Mouse (Mus musculus): ENCODE measurements around the gene Rnf144b. TPM values are rescaled to one million over a fixed set of nuclear protein-coding genes. Genes with fewer than 3 reads are reported as not detected.

The Rnf144b gene
- polyA plus RNA-seq, 1 experiment from 2014 or later: 4.2 TPM

GRCm38 (mm10) chr13:47152390-47152789, 29.9 kb downstream of the Rnf144b start:
- Histone ChIP-seq H3K4me3 (replicated peaks) (no peak overlapping the region), H3K4me2 (replicated peaks) (no peak overlapping the region)
- ATAC-seq (ENCODE audit: insufficient number of reproducible peaks, low FRiP score, low TSS enrichment, low read depth): no peak

GRCm38 (mm10) chr13:47153206-47153605, 30.8 kb downstream of the Rnf144b start:
- no peak for ATAC-seq (ENCODE audit: insufficient number of reproducible peaks, low FRiP score, low TSS enrichment, low read depth)
- Histone ChIP-seq H3K36me3 (no peaks in the 10 kb centered on the region), H3K27me3 (no peaks in the 10 kb centered on the region), H3K4me1 (peaks cover 15% of the 10 kb centered on the region; the same call in 1 of the 2 replicates), H3K9me3 (replicated peaks) (no peaks in the 10 kb centered on the region), H3K4me3 (replicated peaks) (no peak overlapping the region), H3K27ac (replicated peaks) (no peak overlapping the region), H3K9ac (no peak overlapping the region), H3K4me2 (replicated peaks) (no peak overlapping the region)
- 24% methylated on average over 5 of the region's 5 CpGs for WGBS

More at GRCm38 (mm10) chr13:47152390-47152789, 29.9 kb downstream of the Rnf144b start:
- Histone ChIP-seq H3K36me3 (no peaks in the 10 kb centered on the region), H3K27ac (replicated peaks) (no peak overlapping the region), H3K9me3 (replicated peaks) (no peaks in the 10 kb centered on the region), H3K9ac (no peak overlapping the region), H3K27me3 (no peaks in the 10 kb centered on the region), H3K4me1 (peaks cover 15% of the 10 kb centered on the region; the same call in 1 of the 2 replicates)
- 30% methylated on average over 7 of the region's 7 CpGs for WGBS

- 73% methylated on average over 4 of the region's 4 CpGs for WGBS
- H3K4me3 ChIP-seq (replicated peaks): no peak overlapping the region
- peaks cover 15% of the 10 kb centered on the region; the same call in 1 of the 2 replicates for H3K4me1 ChIP-seq
- H3K27ac ChIP-seq (replicated peaks): no peak overlapping the region
- H3K36me3 ChIP-seq: no peaks in the 10 kb centered on the region
- no peak overlapping the region for H3K9ac ChIP-seq
- H3K4me2 ChIP-seq (replicated peaks): no peak overlapping the region
- no peak for ATAC-seq (ENCODE audit: insufficient number of reproducible peaks, low FRiP score, low TSS enrichment, low read depth)
- H3K9me3 ChIP-seq (replicated peaks): no peaks in the 10 kb centered on the region
- no peaks in the 10 kb centered on the region for H3K27me3 ChIP-seq
Measured at GRCm38 (mm10) chr13:47154866-47155265, 32.4 kb downstream of the Rnf144b start.

- no peaks in the 10 kb centered on the region for H3K27me3 ChIP-seq
- no peak overlapping the region for H3K9ac ChIP-seq
- H3K4me3 ChIP-seq (replicated peaks): no peak overlapping the region
- H3K9me3 ChIP-seq (replicated peaks): no peaks in the 10 kb centered on the region
- ATAC-seq (ENCODE audit: insufficient number of reproducible peaks, low FRiP score, low TSS enrichment, low read depth): no peak
- WGBS: 52% methylated on average over 5 of the region's 5 CpGs
- H3K36me3 ChIP-seq: no peaks in the 10 kb centered on the region
- no peak overlapping the region for H3K27ac ChIP-seq (replicated peaks)
- no peak overlapping the region for H3K4me2 ChIP-seq (replicated peaks)
- peaks cover 15% of the 10 kb centered on the region; the same call in 1 of the 2 replicates for H3K4me1 ChIP-seq
Measured at GRCm38 (mm10) chr13:47156841-47157240, 34.4 kb downstream of the Rnf144b start.

GRCm38 (mm10) chr13:47162001-47162400, 39.5 kb downstream of the Rnf144b start:
- no peak overlapping the region for H3K9ac ChIP-seq
- H3K9me3 ChIP-seq (replicated peaks): no peaks in the 10 kb centered on the region
- 89% methylated on average over 5 of the region's 5 CpGs for WGBS
- no peak overlapping the region for H3K4me3 ChIP-seq (replicated peaks)
- no peaks in the 10 kb centered on the region for H3K27me3 ChIP-seq
- H3K36me3 ChIP-seq: no peaks in the 10 kb centered on the region
- H3K27ac ChIP-seq (replicated peaks): no peak overlapping the region
- no peak for ATAC-seq (ENCODE audit: insufficient number of reproducible peaks, low FRiP score, low TSS enrichment, low read depth)
- peaks cover 2% of the 10 kb centered on the region; the same call in 1 of the 2 replicates for H3K4me1 ChIP-seq
- no peak overlapping the region for H3K4me2 ChIP-seq (replicated peaks)

DNA sequence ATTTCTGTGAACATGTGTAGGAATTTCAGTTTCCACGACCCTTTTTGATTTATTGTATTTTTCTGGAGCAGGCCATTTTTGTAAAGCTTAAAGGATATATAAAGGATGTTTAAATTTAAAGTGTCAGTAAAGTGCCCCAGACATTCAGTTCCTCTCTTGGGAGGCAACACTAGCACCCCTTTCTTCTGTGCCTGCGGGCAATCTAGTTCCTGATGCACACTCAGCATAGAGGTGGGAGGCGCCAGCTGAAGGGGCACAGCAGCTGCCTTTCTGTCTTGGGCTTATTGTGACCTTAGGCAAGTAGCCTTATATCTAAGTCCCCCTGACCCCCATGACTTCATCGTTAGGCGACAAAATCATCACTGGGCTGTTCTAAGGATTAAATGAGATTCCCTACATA, 42.3 kb downstream of the Rnf144b start:
- no peaks in the 10 kb centered on the region for H3K9me3 ChIP-seq (replicated peaks)
- H3K4me1 ChIP-seq: peaks cover 7% of the 10 kb centered on the region; the same call in 1 of the 2 replicates
- ATAC-seq (ENCODE audit: insufficient number of reproducible peaks, low FRiP score, low TSS enrichment, low read depth): no peak
- H3K27me3 ChIP-seq: no peaks in the 10 kb centered on the region
- H3K27ac ChIP-seq (replicated peaks): no peak overlapping the region
- 64% methylated on average over 5 of the region's 5 CpGs for WGBS
- no peaks in the 10 kb centered on the region for H3K36me3 ChIP-seq
- no peak overlapping the region for H3K4me2 ChIP-seq (replicated peaks)
- H3K4me3 ChIP-seq (replicated peaks): no peak overlapping the region
- no peak overlapping the region for H3K9ac ChIP-seq

GRCm38 (mm10) chr13:47165261-47165660, 42.8 kb downstream of the Rnf144b start:
- ATAC-seq (ENCODE audit: insufficient number of reproducible peaks, low FRiP score, low TSS enrichment, low read depth): no peak
- no peak overlapping the region for H3K9ac ChIP-seq
- H3K4me3 ChIP-seq (replicated peaks): no peak overlapping the region
- H3K27ac ChIP-seq (replicated peaks): no peak overlapping the region
- no peaks in the 10 kb centered on the region for H3K27me3 ChIP-seq
- H3K4me2 ChIP-seq (replicated peaks): no peak overlapping the region
- H3K9me3 ChIP-seq (replicated peaks): no peaks in the 10 kb centered on the region
- 93% methylated on average over 2 of the region's 2 CpGs for WGBS
- no peaks in the 10 kb centered on the region for H3K36me3 ChIP-seq
- peaks cover 7% of the 10 kb centered on the region; the same call in 1 of the 2 replicates for H3K4me1 ChIP-seq

DNA sequence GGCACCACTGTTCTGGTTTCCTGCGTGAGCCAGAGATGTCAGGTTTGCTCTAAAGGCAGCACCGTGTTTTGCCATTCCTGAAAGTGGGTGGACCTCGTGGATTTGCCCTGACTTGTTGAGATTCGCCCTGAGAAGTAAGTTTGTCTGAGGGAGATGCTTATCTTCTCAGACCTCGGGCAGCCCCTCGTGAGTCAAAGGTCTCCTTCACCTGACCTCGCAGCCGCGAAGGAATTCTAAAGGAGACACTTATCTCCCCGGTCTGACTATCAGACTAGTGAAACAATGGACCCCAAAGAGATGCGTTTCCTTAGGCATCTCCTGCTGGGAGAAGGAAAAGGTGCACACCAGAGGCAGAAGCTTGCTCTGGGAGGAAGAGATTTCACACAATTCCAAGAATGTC, 46.0 kb downstream of the Rnf144b start:
- peaks cover 7% of the 10 kb centered on the region for H3K4me1 ChIP-seq
- no peak for ATAC-seq (ENCODE audit: insufficient number of reproducible peaks, low FRiP score, low TSS enrichment, low read depth)
- H3K27me3 ChIP-seq: no peaks in the 10 kb centered on the region
- 18% methylated on average over 11 of the region's 11 CpGs for WGBS
- no peak overlapping the region for H3K9ac ChIP-seq
- H3K9me3 ChIP-seq (replicated peaks): no peaks in the 10 kb centered on the region
- H3K4me2 ChIP-seq (replicated peaks): no peak overlapping the region
- H3K27ac ChIP-seq (replicated peaks): no peak overlapping the region; the same call in 1 of the 2 replicates
- no peak overlapping the region for H3K4me3 ChIP-seq (replicated peaks)
- no peaks in the 10 kb centered on the region for H3K36me3 ChIP-seq

DNA sequence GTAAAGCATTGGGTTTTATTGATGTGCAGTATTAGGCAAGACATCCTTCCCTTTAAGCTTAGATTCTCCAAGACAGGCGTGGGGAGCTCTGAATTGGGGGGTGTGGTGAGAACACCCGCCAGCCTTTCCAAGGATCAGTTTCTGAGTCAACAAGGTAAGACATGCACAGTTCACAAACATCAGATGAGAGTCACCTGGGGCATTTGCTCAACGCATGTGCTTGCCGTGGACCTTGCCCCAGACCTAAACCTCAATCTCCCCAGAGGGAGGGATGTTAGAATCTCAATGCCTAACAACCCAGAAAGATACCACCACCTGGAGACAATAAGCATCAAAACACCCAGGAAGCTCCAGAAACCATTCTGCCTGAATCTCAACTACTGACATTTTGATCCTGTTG, 47.6 kb downstream of the Rnf144b start:
- Histone ChIP-seq H3K4me2 (replicated peaks) (no peak overlapping the region), H3K9ac (no peak overlapping the region), H3K4me3 (replicated peaks) (no peak overlapping the region), H3K36me3 (no peaks in the 10 kb centered on the region), H3K27ac (replicated peaks) (no peak overlapping the region), H3K9me3 (replicated peaks) (no peaks in the 10 kb centered on the region), H3K4me1 (peaks cover 7% of the 10 kb centered on the region), H3K27me3 (no peaks in the 10 kb centered on the region)
- no peak for ATAC-seq (ENCODE audit: insufficient number of reproducible peaks, low FRiP score, low TSS enrichment, low read depth)
- WGBS: 57% methylated on average over 4 of the region's 4 CpGs

DNA sequence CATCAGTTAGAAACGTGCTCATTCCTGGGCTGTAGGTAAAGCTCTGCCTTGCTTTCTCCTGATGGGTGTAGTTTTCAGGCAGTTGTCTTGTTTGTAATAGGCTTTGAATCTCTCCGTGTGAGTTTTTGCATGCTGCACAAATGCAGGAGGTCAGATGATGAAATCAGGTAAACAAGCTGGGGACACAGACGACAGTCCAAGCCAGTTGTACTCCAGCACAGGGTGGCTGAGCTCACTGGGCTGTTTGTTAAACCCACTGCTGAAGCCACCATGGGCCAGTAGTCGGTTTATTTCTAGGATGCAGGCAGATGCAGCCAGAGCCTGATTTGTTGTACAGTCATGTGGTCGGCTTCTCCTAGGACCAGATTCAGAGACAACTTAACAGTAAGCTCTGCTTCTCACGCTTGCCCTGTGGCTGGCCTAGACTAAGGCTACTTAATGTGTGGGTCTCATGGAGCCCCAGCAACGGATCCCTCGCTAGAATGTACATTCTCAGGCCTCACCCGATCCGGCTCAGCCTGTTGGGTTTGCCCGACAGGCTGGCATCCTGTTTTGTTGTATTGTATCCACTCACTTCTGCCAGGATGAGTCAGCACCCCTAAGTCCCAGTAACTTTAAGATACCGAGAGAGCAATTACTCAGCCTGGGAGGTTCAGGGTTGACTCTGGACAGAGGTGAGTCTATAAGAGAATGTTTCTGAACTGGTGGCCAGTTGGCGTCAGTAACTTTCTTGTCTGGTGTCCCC, 48.5 kb downstream of the Rnf144b start:
- Histone ChIP-seq H3K4me3 (replicated peaks) (no peak overlapping the region), H3K27ac (replicated peaks) (no peak overlapping the region), H3K4me1 (peaks cover 7% of the 10 kb centered on the region), H3K4me2 (replicated peaks) (no peak overlapping the region), H3K9me3 (replicated peaks) (no peaks in the 10 kb centered on the region), H3K9ac (no peak overlapping the region), H3K27me3 (no peaks in the 10 kb centered on the region), H3K36me3 (no peaks in the 10 kb centered on the region)
- 65% methylated on average over 13 of the region's 13 CpGs for WGBS
- no peak for ATAC-seq (ENCODE audit: insufficient number of reproducible peaks, low FRiP score, low TSS enrichment, low read depth)

- Histone ChIP-seq H3K4me1 (peaks cover 4% of the 10 kb centered on the region; the same call in 1 of the 2 replicates), H3K27ac (replicated peaks) (no peak overlapping the region), H3K27me3 (no peaks in the 10 kb centered on the region), H3K9me3 (replicated peaks) (no peaks in the 10 kb centered on the region), H3K36me3 (no peaks in the 10 kb centered on the region), H3K9ac (no peak overlapping the region), H3K4me2 (replicated peaks) (no peak overlapping the region), H3K4me3 (replicated peaks) (no peak overlapping the region)
- ATAC-seq (ENCODE audit: insufficient number of reproducible peaks, low FRiP score, low TSS enrichment, low read depth): no peak
- WGBS: 78% methylated on average over 10 of the region's 10 CpGs
Measured at GRCm38 (mm10) chr13:47172891-47173290, 50.4 kb downstream of the Rnf144b start.

DNA sequence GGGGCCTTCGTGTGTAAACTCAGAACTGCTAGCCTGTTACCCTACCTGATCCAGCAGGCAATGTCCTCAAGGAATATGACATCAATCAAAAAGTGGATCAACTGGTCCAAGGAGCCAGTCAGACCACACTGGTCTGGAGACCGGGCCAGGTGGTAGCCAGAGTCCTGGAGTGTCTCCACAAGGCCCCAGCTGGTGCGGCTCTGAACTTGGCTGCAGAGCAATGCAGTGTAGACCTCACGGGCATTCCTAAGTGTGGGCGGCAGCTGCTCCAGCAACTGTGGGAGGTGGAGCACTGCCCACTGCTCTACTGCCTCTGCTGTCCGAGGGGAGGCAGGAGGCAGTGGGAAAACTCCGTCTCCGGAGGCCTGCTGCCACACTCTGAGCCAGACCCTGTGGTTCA, 55.7 kb downstream of the Rnf144b start:
- 69% methylated on average over 8 of the region's 8 CpGs for WGBS
- ATAC-seq (ENCODE audit: insufficient number of reproducible peaks, low FRiP score, low TSS enrichment, low read depth): no peak
- H3K4me1 ChIP-seq: peaks cover 5% of the 10 kb centered on the region; the same call in 1 of the 2 replicates
- H3K9me3 ChIP-seq (replicated peaks): no peaks in the 10 kb centered on the region
- H3K4me2 ChIP-seq (replicated peaks): no peak overlapping the region
- H3K36me3 ChIP-seq: no peaks in the 10 kb centered on the region
- no peak overlapping the region for H3K9ac ChIP-seq
- H3K27me3 ChIP-seq: no peaks in the 10 kb centered on the region
- H3K4me3 ChIP-seq (replicated peaks): no peak overlapping the region
- no peak overlapping the region for H3K27ac ChIP-seq (replicated peaks)

Measured in embryonic facial prominence, embryonic 15.5 days (tissue).